Mouse (Mus musculus) adrenal gland, postnatal 36 days (tissue): ENCODE data around the gene Slc1a6. TPM values are rescaled to one million over a fixed set of nuclear protein-coding genes. Genes with fewer than 3 reads are reported as not detected.
"Not testable (repeated sequence)": the region's sequence is repeated elsewhere in the genome, so short reads cannot be mapped to it uniquely, and the experiment has no call there.

Experiments used
- DNase-seq, 2 experiments: peaks; one replicate each; pipeline ENCODE4 v3.0.0; 2021; ENCODE audit warnings: mixed read lengths in 1 of 2
- long read RNA-seq, 2 experiments: library from polyadenylated mRNA; stranded (forward); transcript quantifications; one replicate each; pipeline ENCODE4 v2.0.0; 2021; ENCODE audit warnings: borderline sequencing depth in 2 of 2
- total RNA-seq, 2 experiments: library from RNA; stranded (reverse); gene quantifications; 2 replicates each; pipeline ENCODE4 v1.2.3; 2021

The Slc1a6 gene
- total RNA-seq: not detected
- long read RNA-seq, experiment 1: 0 reads
- long read RNA-seq, experiment 2: 0 reads

DNA sequence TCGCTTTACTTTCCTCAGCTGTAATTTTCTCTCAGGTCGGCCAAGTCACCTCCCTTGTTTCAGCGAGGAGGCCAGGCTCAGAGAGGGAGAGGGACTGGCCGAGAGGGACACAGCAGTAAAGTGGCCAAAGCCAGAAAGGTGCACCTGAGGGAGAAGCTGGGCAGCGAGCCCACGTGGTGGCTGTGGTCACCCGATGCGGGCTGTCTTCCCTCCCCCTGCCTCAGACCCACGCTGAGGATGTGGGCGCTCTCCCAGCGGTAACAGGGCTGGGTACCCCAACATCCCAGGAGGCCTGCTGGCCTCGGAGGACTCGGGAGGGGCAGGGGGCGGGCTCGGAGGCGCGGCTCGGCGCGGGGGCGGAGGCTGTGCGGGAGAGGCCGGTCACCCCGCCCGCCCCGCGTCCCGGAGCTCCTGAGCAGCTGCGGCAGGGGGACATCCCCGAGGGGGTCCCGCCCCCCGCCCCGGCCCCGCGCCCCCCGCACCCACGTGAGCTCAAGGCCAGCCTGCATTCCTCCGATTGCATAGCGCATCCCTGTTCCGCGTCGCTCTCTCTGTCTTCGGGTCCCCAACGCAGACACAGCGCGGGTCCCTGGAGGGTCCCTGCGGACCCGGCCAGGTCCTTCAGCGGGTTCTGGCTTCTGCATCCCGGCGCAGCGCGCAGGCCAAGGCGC, at the start of gene Slc1a6:
TSS of gene Slc1a6 (plus strand) at position 516 of the 671 bp plus-strand sequence.
- DNase-seq: peak; percentile 47 to 74

DNA sequence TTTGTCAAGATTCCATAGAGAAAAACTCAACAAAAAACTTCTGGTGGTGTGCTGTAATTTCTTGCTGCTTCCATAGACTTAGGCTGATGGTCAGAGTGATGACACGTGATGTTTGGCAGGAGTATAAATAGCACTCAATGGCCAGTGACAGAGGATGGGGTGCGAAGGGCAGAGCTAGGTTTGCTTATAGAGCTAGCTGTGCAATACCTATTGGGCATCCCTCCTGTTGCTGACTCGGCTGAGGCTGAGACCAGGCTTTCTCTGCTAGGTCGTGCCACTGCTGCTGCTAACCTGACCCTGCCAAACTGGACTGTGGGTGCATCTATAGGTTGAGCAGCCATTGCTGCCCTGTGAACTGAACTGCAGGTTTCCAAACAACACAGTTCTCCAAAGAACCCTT, 40.5 kb upstream of the Slc1a6 start:
- no peak for DNase-seq

DNA sequence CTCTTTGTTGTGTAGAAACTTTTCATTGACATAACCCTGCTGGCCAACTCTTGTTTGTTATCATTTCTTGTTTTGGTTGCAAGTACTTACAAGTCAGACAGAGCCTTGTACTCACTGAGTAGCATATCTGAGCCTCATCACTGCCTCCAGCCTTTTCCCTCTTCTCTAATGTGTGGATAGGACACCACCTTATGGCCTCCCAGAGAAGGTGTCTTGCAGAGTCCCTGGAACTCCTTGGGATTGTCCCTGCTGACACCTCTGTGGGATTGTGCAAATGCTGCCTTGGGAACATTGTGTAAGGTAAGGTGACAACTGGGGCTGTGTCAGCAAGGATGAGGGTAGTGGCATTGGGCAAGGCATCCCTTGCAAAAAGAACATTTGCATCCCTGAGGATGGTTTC, 36.6 kb upstream of the Slc1a6 start:
- DNase-seq: no peak

DNA sequence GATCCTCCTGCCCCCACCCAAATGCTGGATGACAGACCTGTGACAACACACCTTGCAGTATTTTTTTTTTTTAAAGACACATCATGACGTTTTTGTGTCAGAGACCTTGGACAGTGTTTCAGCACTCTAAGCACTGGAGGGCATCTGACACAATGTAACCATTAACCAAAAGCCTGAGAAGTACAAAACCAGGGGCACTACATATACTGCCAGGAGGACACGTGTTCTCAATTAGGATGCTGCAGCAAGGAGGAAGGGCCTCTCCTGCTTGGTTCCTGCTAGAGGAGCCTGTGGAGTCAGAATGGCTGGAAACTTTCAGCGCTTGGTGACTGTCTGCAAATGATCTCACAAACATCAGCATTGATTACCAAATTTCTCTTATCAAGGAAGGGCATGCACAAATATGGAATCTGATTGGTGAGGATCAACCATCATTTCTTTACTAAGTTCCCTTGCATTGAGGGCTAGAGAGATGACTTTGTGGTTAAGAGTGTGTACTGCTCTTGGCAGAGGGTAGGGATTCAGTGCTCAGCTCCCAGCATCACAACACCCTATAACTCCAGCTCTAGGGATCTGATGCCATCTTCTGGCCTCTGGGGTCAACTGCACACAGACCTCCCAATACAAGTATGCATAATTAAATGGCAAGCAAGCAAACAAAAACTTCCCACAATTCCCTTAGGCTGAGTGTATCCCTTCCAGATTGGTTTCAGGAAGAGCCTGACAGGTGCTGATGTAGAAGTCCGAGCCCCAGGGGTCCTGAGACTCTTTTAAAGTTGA, 34.7 kb upstream of the Slc1a6 start:
- DNase-seq: no peak

DNA sequence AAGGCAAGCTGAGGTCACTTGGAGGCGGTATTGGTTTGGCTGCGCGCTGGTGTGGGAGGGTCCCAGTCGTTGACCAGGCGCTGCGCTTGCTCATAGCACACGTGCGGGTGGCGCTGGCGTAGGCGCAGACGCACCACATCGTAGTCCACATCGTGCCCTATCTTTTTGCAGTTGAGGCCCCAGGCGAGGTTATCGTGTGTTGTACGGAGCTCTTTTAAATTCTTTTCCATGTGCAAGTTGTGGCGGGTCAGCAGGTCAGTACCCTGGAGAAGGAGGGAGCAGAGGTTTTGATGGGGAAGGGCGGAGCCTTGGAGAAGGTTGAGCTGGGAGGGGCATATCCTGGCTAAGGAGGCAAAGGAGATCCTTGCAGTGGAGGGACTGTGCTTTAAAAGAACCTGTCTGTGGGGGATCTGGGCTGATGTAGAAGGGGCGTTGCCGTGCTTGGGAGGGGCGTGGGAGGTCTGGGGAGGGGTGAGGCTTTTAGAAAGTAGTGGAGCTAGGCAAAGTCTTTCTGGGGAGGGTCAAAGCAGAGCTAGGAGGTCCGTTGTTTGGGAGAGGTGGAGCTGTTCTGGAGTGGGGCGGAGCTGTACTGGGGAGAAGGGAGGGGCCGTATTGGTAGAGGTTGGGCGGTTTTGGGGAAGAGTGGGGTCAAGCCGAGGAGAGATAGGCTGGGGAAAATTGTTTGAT, 33.1 kb upstream of the Slc1a6 start:
- DNase-seq: no peak

DNA sequence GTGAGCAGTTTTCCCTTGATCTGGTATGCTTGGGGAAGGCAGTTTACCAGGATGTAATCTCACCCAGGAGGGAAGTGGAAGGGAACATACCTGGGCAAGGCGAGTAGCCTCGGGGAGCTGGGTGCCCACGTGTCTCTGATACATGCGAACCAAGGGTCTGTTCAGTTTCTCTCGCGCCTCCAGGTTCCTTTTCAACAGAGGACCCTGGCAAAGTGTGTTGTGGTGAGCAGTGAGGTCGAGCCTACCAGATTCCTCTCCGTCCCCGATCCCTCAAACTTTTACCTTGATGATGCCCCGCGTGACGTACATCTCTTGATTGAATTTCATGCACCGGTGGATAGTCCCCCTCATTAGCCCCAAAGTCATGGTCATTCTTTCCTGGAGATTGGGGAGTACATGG, 32.1 kb upstream of the Slc1a6 start:
- DNase-seq: no peak

DNA sequence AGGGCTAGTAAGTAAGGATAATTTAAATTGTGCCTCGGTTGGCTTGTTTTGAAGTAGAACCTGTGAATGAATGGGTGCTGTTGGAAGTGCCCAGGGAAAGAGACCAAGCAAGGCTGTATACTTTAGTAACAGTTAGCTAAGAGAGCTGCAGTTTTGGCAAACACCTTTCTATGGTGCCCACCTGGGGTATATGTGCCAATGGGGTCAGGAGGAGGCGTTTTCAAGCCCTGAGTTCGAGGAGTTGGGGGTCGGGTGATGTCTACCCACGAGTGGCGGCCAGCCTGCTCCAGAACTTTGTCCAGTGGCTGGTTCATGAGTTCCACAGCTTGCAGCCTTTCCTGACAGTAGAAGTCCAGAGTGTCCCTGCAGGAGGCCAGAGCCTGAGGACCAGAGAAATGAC, 31.4 kb upstream of the Slc1a6 start:
- no peak for DNase-seq

DNA sequence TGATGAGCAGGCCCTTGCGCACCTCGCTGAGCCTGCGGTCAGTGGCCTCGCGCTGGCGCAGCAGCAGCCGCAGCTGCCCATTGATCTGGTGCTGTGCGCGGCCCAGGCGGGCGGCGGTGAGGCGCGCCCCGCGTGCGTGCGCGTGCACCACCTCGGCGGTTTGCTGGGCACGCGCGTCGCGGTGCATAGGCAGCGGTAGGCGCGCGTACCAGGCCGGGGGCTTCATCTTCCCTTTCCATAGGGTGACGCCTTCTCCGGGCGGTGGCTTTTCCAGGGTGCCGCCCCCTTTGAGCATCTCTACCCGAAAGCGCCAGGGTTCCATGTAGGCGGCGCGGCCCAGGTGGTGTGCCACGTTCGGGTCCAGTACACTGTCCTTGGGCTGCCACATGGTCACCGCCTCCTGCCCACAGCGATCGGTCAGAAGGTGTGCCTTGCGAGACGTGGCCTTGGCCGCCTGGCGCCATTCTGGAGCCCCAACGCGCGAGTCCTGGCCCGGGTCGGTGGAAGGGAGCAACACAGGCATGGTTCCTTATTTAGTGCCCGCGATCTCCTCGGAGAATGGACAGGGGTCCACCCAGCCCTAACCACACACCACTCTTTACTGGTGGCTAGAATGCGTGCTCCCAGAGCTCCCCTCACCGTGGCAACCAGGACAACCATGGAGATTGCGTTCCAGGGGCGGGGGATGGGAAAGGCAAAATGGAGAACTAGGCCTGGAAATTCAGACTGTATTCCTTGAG, 27.7 kb upstream of the Slc1a6 start, which contains the start of gene Ccdc105:
TSS of gene Ccdc105 (minus strand) at position 614 of the 740 bp plus-strand sequence.
- peak; percentile 60 to 72 for DNase-seq

DNA sequence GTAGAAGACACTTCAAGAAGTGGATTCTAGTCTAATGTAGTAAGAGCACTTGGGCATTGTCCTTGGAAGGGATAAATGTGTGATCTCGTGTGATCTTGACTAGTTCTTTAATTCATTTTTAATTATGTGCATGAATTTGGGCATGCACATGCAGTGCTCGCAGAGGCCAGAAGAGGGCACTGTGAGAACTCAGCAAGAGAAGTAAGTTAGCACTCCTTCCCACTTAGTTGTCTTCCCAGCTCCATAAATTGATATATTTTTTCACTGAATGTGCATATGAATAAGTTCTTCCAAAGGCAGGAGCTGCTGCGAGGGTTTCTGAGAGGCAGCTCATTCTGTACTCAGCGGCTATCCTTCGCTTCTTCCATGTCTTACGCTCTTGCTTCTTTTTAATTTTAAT, 24.3 kb upstream of the Slc1a6 start:
- peak; percentile 67 to 74 for DNase-seq

DNA sequence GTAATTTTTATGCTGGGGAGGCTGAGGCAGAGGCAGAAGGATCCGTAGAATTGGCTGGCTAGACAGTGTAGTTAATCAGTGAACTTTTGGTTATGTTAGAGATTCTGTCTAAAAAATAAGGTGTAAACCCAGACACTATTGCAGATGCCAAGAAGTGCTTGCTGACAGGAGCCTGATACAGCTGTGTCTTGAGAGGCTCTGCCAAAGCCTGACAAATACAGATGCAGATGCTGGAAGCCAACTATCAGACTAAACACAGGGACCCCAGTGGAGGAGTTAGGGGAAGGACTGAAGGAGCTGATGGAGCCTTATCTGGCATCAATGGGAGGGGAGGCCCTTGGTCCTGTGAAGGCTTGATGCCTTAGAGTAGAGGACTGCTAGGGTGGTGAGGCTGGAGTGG, 14.7 kb upstream of the Slc1a6 start:
- no peak for DNase-seq

DNA sequence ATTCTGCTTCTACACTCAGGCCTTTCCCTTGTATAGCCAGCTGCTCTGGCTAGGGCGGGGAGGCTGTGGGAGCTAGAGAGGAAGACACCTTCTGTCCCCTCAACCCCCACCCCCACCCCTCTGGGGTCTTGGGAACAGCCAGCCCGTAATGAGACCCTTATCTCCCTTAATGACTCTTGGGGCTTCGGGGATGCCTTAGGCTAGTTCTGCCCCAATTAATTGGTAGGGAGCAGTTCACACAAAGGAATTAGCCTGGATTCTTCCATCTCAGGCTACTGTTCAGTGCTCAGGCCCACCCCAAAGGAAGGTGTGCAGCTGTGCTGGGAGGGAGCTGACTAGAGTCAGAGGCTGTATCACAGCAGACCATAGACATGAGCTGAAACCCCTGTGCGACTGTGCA, 4.5 kb upstream of the Slc1a6 start:
- DNase-seq: no peak

DNA sequence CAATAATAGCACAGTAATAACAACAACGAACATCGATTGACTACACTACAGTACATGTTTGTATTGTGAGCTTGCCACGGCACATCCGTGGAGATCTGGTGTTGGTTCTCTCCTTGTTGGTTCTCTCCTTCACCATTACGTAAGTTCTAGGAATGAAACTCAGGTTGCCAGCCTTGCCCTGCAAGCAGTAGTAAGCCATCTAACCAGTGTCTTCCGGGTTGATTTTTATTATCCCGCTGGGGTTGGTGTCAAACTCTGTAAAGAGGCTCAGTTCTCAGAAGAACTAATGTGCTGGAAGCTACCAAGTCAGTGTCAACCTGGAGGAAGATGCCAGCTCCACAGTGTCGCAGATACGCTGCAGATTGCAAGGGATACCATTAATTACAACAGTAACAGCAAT, 769 bp upstream of the Slc1a6 start:
- DNase-seq: no peak

DNA sequence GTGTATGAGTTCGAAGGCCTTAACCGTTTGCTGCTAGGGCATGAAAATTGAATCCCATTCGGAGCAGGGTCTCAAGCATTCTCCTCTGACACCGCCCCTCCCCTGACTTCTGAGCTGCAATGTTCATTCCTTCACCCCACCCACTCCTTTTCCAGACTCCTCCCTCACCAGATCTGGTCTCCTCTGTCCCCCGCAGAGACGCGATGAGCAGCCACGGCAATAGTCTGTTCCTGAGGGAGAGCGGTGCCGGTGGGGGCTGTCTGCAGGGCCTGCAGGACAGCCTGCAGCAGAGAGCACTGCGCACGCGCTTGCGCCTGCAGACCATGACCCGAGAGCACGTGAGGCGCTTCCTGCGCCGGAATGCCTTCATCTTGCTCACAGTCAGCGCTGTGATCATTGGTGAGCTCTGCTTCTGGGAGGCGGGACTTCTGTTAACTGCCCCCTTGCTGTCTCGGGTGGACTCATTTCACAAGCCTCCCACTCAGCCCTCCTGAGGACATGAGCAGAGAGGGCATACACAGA, 7.3 kb downstream of the Slc1a6 start:
- peak; percentile 82 to 84 for DNase-seq

DNA sequence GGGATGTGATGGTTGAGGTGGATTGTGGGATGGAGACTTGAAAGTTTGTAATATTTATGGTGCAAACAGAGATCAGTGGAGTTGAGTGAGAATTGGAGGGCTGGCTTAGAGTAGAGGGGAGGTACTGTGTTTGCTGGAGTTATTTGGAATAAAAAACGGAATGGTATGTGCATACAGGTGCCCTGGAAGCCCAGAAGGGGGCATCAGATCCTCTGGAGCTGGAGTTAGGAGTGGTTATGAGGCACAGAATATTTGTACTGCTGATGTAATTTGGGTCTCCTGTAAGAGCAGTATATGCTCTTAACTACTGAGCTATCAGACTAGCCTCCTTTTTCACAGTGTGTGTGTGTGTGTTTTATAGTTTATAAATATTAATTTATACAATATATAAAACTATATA, 10.3 kb downstream of the Slc1a6 start:
- DNase-seq: no peak

DNA sequence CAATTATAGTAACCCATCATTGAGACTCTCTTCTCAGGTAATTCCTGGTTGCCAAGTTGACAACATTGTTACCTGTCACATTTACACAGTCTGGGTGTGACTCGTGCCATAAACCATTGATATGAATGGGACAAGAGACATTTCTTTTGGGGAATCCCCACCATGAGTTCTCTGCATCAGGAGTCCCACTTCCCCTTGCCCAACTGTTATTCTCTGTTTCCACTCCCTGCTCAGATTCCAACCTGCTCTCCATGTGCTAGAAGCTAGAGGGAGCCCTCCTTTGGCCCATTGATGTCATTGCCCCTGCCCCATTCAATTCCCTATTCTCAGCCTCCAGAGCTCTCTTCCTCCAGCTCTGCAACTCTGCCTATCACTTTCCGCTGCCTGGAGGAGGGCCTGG, 21.2 kb downstream of the Slc1a6 start:
- no peak for DNase-seq

DNA sequence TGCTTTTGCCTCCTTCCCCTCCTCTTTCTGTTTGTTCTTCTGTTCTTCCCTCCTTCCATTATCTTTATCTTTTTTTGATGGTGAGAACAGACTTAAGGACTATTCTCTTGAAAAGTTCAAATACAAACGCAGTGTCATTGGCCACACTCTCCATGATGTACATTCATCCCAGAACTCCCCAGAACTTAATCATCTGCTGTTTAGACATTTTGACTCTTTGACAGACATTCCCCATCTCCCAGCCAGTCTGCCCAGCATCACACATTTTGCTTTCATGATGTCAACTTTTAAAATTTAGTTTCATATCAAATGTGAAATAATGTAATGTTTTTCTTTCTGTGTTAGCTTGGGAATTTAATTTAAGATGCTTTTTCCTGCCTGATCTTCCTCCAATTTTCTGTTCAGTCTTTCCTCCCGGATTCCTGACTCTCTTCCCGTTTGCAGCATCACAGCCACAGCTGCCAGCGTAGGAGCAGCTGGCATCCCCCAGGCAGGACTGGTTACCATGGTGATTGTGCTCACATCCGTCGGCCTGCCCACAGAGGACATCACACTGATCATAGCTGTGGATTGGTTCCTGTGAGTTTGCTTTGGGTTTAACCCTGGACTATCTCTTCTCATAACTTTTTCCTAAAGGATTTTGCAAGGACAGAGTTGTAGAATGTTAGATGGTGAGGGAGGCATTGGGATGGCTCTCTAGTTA, 32.2 kb downstream of the Slc1a6 start:
- no peak for DNase-seq

DNA sequence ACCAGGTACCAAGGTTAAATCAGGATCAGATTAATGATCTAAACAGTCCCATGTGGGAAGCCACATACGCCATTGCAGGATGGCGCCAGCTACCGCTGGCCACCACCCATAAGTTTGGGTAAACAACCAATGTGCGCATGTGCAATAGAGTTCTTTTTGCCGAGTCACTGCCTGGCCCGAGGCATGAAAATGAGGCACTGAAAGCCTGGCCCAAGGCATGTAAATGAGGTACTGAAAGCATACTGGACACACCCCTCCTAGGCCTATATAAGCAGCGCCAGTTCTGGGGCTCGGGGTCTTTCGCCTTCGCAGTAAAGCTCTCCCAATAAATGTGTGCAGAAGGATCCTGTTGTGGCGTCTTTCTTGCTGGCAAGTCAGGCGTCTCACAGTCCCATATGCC, 60.2 kb downstream of the Slc1a6 start:
- not testable (repeated sequence) for DNase-seq

DNA sequence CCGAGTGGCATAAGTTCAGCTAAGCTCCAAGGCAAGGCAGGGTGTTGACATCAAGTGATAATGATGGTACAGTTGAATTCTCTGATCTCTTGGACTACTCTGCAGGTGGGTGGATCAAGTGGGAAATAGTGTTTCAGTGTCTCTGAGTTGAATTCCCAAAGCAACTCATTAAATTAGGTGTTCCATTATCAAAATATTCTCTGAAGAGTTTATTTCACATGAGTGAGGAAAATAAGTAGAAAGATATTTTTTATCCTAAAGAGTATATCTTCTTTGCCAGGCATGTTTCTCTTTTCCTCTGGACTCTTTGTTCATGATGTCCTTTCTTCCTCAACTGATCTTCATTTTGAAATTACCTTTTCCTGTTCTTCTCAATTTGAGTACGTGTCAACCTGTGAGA, 71.8 kb downstream of the Slc1a6 start, which contains the start of gene Olfr1356:
TSS of gene Olfr1356 (minus strand) at position 101 of the 400 bp plus-strand sequence.
- DNase-seq: no peak
